Mouse (Mus musculus) intestine, postnatal 0 days (tissue): ENCODE results near the gene Cmtm8. TPM values are rescaled to one million over a fixed set of nuclear protein-coding genes. Genes with fewer than 3 reads are reported as not detected.

Experiments used
- ATAC-seq: fragments of 200-750 bp; cut with Nextera tagmentation; 2 replicates; pipeline ENCODE4 v1.8.0; 2017; ENCODE audit warnings: mild to moderate bottlenecking, moderate TSS enrichment, moderate library complexity
- H3K27ac ChIP-seq: fragments of 300-500 bp; sonication (generic); 2 replicates; pipeline ENCODE4 v1.5.1; 2014; ENCODE audit warnings: mild to moderate bottlenecking, low read depth, low read length, moderate library complexity
- H3K27me3 ChIP-seq: fragments of 300-500 bp; sonication (generic); replicated peaks from 2 replicates; pipeline ENCODE4 v1.6.1; 2014; ENCODE audit warnings: low read length, mixed read lengths; ENCODE audit not compliant: control insufficient read depth, insufficient read depth
- H3K36me3 ChIP-seq: fragments of 300-500 bp; sonication (generic); 2 replicates; pipeline ENCODE4 v1.6.1; 2014; ENCODE audit warnings: mild to moderate bottlenecking, moderate library complexity; ENCODE audit not compliant: control insufficient read depth, insufficient read depth
- H3K4me1 ChIP-seq: fragments of 300-500 bp; sonication (generic); replicated peaks from 2 replicates; pipeline ENCODE4 v1.6.1; 2014; ENCODE audit warnings: antibody characterized with exemption, low read length, mixed read lengths; ENCODE audit not compliant: control insufficient read depth, insufficient read depth
- H3K4me2 ChIP-seq: fragments of 300-500 bp; sonication (generic); replicated peaks from 2 replicates; pipeline ENCODE4 v1.6.1; 2014; ENCODE audit warnings: low read depth, mild to moderate bottlenecking, moderate library complexity
- H3K4me3 ChIP-seq: fragments of 300-500 bp; sonication (generic); 2 replicates; pipeline ENCODE4 v1.5.1; 2014; ENCODE audit warnings: low read depth, low read length
- H3K9ac ChIP-seq: fragments of 300-500 bp; sonication (generic); 2 replicates; pipeline ENCODE4 v1.6.1; 2014; ENCODE audit warnings: mild to moderate bottlenecking, low read depth, low read length
- H3K9me3 ChIP-seq: fragments of 300-500 bp; sonication (generic); 2 replicates; pipeline ENCODE4 v1.6.1; 2016; ENCODE audit warnings: mixed run types; ENCODE audit not compliant: control insufficient read depth
- CTCF ChIP-seq: sonication (generic); IDR thresholded peaks from 2 replicates; pipeline ENCODE4 v1.5.1; 2016; ENCODE audit warnings: low read depth, mild to moderate bottlenecking, control low read depth, antibody characterized with exemption, moderate library complexity
- WGBS: fragments of 180-500 bp; shearing (Covaris S2); extraction: QIAGEN DNeasy Blood & Tissue Kit; methylation state at CpG from one replicate; pipeline ENCODE4 v1.1.7; 2014; 5-methylcytosine and 5-hydroxymethylcytosine counted together
- polyA plus RNA-seq: library from polyadenylated mRNA; unstranded; fragments of >200 nt; fragmentation: Nextera tagmentation; extraction: Ambion mirVana; gene quantifications from 2 replicates; pipeline ENCODE4 v1.2.1, GENCODE M21; 2015

Cmtm8 gene
- polyA plus RNA-seq, 1 experiment from 2014 or later = 91.5 TPM

- Histone ChIP-seq H3K27me3 (no peaks in the 10 kb centered on the region), H3K9me3 (no peaks in the 10 kb centered on the region), H3K4me1 (no peaks in the 10 kb centered on the region), H3K4me2 (no peak overlapping the region), H3K9ac (no peak overlapping the region), H3K4me3 (no peak overlapping the region), H3K27ac (no peak overlapping the region), H3K36me3 (peaks cover 31% of the 10 kb centered on the region; the same call in 1 of the 2 replicates)
- WGBS = 77% methylated on average over 5 of the region's 5 CpGs
- no peak for TF ChIP-seq CTCF
- no peak for ATAC-seq
These were observed 83.6 kb downstream of the Cmtm8 start for GRCm38 (mm10) chr9:114760353-114760752.

- WGBS = 87% methylated on average over 4 of the region's 4 CpGs
- H3K36me3 ChIP-seq = peaks cover 31% of the 10 kb centered on the region; the same call in 1 of the 2 replicates
- TF ChIP-seq CTCF = no peak
These were observed 84.1 kb downstream of the Cmtm8 start for GRCm38 (mm10) chr9:114759886-114760285.

GRCm38 (mm10) chr9:114758801-114759200 lies 85.2 kb downstream of the Cmtm8 start:
- Histone ChIP-seq H3K9ac (no peak overlapping the region), H3K27me3 (no peaks in the 10 kb centered on the region), H3K4me2 (no peak overlapping the region), H3K36me3 (peaks cover 31% of the 10 kb centered on the region; the same call in 1 of the 2 replicates), H3K27ac (no peak overlapping the region), H3K4me3 (no peak overlapping the region), H3K4me1 (no peaks in the 10 kb centered on the region), H3K9me3 (no peaks in the 10 kb centered on the region)
- TF ChIP-seq CTCF = no peak
- WGBS = 79% methylated on average over 5 of the region's 5 CpGs
- no peak for ATAC-seq

More at GRCm38 (mm10) chr9:114759886-114760285, 84.1 kb downstream of the Cmtm8 start:
- Histone ChIP-seq H3K4me2 (no peak overlapping the region), H3K27ac (no peak overlapping the region), H3K4me3 (no peak overlapping the region), H3K9me3 (no peaks in the 10 kb centered on the region), H3K9ac (no peak overlapping the region), H3K4me1 (no peaks in the 10 kb centered on the region), H3K27me3 (no peaks in the 10 kb centered on the region)
- no peak for ATAC-seq

- WGBS = 67% methylated on average over 7 of the region's 7 CpGs
- no peak overlapping the region for H3K27ac ChIP-seq
- no peaks in the 10 kb centered on the region for H3K9me3 ChIP-seq
- no peaks in the 10 kb centered on the region for H3K27me3 ChIP-seq
- ATAC-seq = no peak
- TF ChIP-seq CTCF = no peak
- H3K4me2 ChIP-seq = no peak overlapping the region
- no peaks in the 10 kb centered on the region for H3K4me1 ChIP-seq
- no peak overlapping the region for H3K4me3 ChIP-seq
- no peak overlapping the region for H3K9ac ChIP-seq
- H3K36me3 ChIP-seq = peaks cover 31% of the 10 kb centered on the region; the same call in 1 of the 2 replicates
These were observed 85.7 kb downstream of the Cmtm8 start for GRCm38 (mm10) chr9:114758272-114758671.

GRCm38 (mm10) chr9:114752863-114753484 lies 91.0 kb downstream of the Cmtm8 start:
- peak overlapping the region; percentile 52 for H3K4me3 ChIP-seq
- peak overlapping the region; percentile 83 for H3K4me2 ChIP-seq
- no peaks in the 10 kb centered on the region for H3K9me3 ChIP-seq
- peaks cover 40% of the 10 kb centered on the region for H3K36me3 ChIP-seq
- no peaks in the 10 kb centered on the region for H3K27me3 ChIP-seq
- ATAC-seq = peak; percentile 92
- 6% methylated on average over 36 of the region's 36 CpGs for WGBS
- TF ChIP-seq CTCF = peak; percentile 100
- H3K4me1 ChIP-seq = no peaks in the 10 kb centered on the region
- peak overlapping the region; percentile 58 for H3K27ac ChIP-seq
- peak overlapping the region; percentile 65 for H3K9ac ChIP-seq

GRCm38 (mm10) chr9:114752311-114752710 lies 91.6 kb downstream of the Cmtm8 start:
- H3K4me2 ChIP-seq = peak overlapping the region; percentile 83; the same call in 1 of the 2 replicates
- no peaks in the 10 kb centered on the region for H3K4me1 ChIP-seq
- no peak overlapping the region for H3K4me3 ChIP-seq
- peaks cover 47% of the 10 kb centered on the region for H3K36me3 ChIP-seq
- no peak for TF ChIP-seq CTCF
- H3K27ac ChIP-seq = no peak overlapping the region
- ATAC-seq = no peak
- no peak overlapping the region for H3K9ac ChIP-seq
- 72% methylated on average over 9 of the region's 9 CpGs for WGBS
- H3K27me3 ChIP-seq = no peaks in the 10 kb centered on the region
- no peaks in the 10 kb centered on the region for H3K9me3 ChIP-seq
